Mouse (Mus musculus): Measurements from ENCODE around the gene Kdm4c. TPM values are rescaled to one million over a fixed set of nuclear protein-coding genes. Genes with fewer than 3 reads are reported as not detected.
"Not testable (repeated sequence)": the region's sequence is repeated elsewhere in the genome, so short reads cannot be mapped to it uniquely, and the experiment has no call there.

Kdm4c gene
- polyA plus RNA-seq, 1 experiment from 2014 or later, result 6.0 TPM

DNA sequence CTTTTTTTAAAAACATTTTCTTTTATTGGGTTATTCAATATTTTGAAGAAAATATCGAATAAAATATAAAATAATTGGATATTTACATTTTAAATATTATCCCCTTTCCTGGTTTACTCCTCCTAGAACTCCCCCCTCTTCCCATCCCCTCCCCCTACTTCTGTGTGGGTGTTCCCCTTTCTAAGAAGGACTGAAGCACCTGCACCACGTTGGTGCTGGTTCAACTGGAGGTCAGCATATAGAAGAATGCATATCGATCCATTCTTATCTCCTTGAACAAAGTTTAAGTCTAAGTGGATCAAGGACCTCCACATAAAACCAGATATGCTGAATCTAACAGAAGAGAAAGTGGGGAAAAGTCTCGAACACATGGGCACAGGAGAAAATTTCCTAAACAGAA lies 144.3 kb downstream of the Kdm4c start:
- no peak overlapping the region for H3K4me2 ChIP-seq (ENCODE audit: low read depth, low read length)
- no peaks in the 10 kb centered on the region for H3K4me1 ChIP-seq (ENCODE audit: control insufficient read depth, low read depth, low read length)
- no peak overlapping the region for H3K27ac ChIP-seq (ENCODE audit: low read length)
- ATAC-seq (ENCODE audit: low read depth), result no peak
- H3K4me3 ChIP-seq (ENCODE audit: low read depth, low read length), result no peak overlapping the region
- 57% methylated on average over 4 of the region's 4 CpGs for WGBS (ENCODE audit: insufficient replicate concordance)
- H3K36me3 ChIP-seq (ENCODE audit: control insufficient read depth, insufficient read depth), result no peaks in the 10 kb centered on the region
- H3K27me3 ChIP-seq (ENCODE audit: control insufficient read depth, insufficient read depth, low read depth, low read length), result no peaks in the 10 kb centered on the region
- no peak overlapping the region for H3K9ac ChIP-seq (ENCODE audit: low read depth, low read length)
- no peaks in the 10 kb centered on the region for H3K9me3 ChIP-seq (replicated peaks; ENCODE audit: control insufficient read depth, low read length)

DNA sequence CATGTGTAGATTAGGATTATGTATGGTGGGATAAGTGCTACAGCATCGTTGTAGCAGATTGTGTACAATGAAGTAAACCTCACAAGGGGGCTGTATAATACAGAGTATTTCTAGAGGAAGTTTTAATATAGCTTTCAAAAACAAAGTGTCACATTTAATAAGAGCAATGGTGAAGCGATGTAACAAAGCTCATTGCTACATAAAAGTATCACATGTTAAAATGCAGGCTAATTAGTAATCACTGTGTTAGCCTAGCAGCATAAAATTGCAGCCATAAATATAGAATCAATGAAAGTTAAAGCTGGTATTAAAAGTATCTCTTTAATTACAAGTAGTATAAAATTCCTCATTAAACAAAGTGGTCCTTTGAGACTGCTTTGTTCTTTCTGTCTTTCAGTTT lies 150.9 kb downstream of the Kdm4c start:
- Histone ChIP-seq H3K9me3 (replicated peaks; ENCODE audit: control insufficient read depth, low read length) (no peaks in the 10 kb centered on the region), H3K4me2 (ENCODE audit: low read depth, low read length) (no peak overlapping the region), H3K9ac (ENCODE audit: low read depth, low read length) (no peak overlapping the region), H3K36me3 (ENCODE audit: control insufficient read depth, insufficient read depth) (peaks cover 6% of the 10 kb centered on the region), H3K27ac (ENCODE audit: low read length) (no peak overlapping the region), H3K4me1 (ENCODE audit: control insufficient read depth, low read depth, low read length) (no peaks in the 10 kb centered on the region), H3K27me3 (ENCODE audit: control insufficient read depth, insufficient read depth, low read depth, low read length) (no peaks in the 10 kb centered on the region), H3K4me3 (ENCODE audit: low read depth, low read length) (no peak overlapping the region)
- no peak for ATAC-seq (ENCODE audit: low read depth)
- WGBS (ENCODE audit: insufficient replicate concordance), result 71% methylated on average over 2 of the region's 2 CpGs

DNA sequence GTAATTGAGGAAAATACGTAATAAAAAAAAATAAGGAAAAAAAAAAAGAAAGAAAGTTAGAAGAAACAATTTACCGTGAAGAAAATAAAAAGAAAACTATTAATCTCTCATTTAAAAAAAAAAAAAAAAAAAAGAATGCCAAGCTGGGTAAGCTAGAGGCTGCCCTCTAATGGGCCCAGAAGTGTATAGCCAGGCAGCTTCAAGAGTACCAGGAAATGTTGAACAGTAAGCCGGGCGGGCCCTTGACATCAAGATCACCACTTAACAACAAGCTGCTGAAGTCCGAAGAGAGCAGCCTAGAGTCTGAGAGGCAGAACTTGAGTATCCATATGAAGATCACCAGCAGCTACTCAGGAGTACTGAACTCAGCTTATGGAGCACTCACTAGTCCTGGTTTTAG lies 154.3 kb downstream of the Kdm4c start:
- Histone ChIP-seq H3K27ac (ENCODE audit: low read length) (no peak overlapping the region), H3K4me1 (ENCODE audit: control insufficient read depth, low read depth, low read length) (no peaks in the 10 kb centered on the region), H3K4me2 (ENCODE audit: low read depth, low read length) (no peak overlapping the region), H3K27me3 (ENCODE audit: control insufficient read depth, insufficient read depth, low read depth, low read length) (no peaks in the 10 kb centered on the region), H3K4me3 (ENCODE audit: low read depth, low read length) (no peak overlapping the region), H3K36me3 (ENCODE audit: control insufficient read depth, insufficient read depth) (peaks cover 6% of the 10 kb centered on the region), H3K9ac (ENCODE audit: low read depth, low read length) (no peak overlapping the region), H3K9me3 (replicated peaks; ENCODE audit: control insufficient read depth, low read length) (no peaks in the 10 kb centered on the region)
- 79% methylated on average over 5 of the region's 5 CpGs for WGBS (ENCODE audit: insufficient replicate concordance)
- no peak for ATAC-seq (ENCODE audit: low read depth)

DNA sequence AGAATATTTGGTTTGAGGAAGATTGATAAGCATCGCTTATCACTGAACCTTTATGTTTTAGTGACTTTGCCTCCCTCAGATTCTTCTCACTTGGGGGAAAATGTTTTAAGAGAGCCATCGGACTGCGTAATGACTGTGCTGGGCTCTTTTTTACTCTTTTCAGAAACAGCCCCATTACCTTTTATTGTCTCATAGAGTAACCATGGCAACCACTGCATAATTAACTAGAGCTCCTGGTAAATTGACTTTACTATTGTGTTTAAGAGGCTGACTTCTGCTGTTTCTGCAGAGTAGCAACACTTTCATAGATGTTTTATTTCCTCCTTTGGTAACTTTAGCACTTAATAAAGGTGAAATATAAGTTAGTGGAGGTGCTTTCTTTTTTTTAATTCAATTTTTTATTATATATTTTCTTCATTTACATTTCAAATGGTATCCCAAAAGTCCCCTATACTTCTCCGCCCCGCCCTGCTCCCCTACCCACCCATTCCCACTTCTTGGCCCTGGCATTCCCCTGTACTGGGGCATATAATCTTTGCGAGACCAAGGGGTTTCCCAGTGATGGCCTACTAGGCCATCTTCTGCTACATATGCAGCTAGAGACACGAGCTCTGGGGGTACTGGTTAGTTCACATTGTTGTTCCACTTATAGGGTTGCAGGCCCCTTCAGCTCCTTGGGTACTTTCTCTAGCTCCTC lies 159.5 kb downstream of the Kdm4c start:
- not testable (repeated sequence) for H3K4me3 ChIP-seq (ENCODE audit: low read depth, low read length); H3K4me1 ChIP-seq (ENCODE audit: control insufficient read depth, low read depth, low read length); H3K9me3 ChIP-seq (replicated peaks; ENCODE audit: control insufficient read depth, low read length); H3K9ac ChIP-seq (ENCODE audit: low read depth, low read length); ATAC-seq (ENCODE audit: low read depth); H3K4me2 ChIP-seq (ENCODE audit: low read depth, low read length); H3K27me3 ChIP-seq (ENCODE audit: control insufficient read depth, insufficient read depth, low read depth, low read length); H3K27ac ChIP-seq (ENCODE audit: low read length)
- peaks cover 20% of the 10 kb centered on the region for H3K36me3 ChIP-seq (ENCODE audit: control insufficient read depth, insufficient read depth)
- 86% methylated on average over 7 of the region's 7 CpGs for WGBS (ENCODE audit: insufficient replicate concordance)

DNA sequence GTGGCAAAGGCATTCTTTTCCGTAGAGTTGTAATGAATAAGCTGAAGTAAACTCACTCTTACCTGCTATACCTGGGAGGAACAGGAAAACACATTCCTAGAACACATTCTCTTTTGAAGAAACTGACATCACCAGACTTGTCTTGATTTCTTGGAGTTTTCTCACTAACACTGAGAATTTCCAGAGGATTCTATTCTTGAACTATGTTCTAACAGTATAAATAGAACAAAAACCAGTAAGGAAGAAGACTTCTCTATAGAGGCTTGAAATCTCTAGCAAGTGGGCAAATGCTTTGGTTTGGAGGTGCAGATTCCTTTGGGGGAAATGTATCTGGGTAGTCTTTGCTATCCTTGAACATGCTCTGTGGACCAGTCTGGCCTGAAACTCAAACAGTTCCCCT lies 166.4 kb downstream of the Kdm4c start:
- no peaks in the 10 kb centered on the region for H3K27me3 ChIP-seq (ENCODE audit: control insufficient read depth, insufficient read depth, low read depth, low read length)
- no peaks in the 10 kb centered on the region for H3K4me1 ChIP-seq (ENCODE audit: control insufficient read depth, low read depth, low read length)
- H3K9me3 ChIP-seq (replicated peaks; ENCODE audit: control insufficient read depth, low read length), result no peaks in the 10 kb centered on the region
- 65% methylated on average over 1 of the region's 1 CpGs for WGBS (ENCODE audit: insufficient replicate concordance)
- H3K27ac ChIP-seq (ENCODE audit: low read length), result no peak overlapping the region
- no peak overlapping the region for H3K9ac ChIP-seq (ENCODE audit: low read depth, low read length)
- H3K36me3 ChIP-seq (ENCODE audit: control insufficient read depth, insufficient read depth), result peaks cover 16% of the 10 kb centered on the region
- no peak overlapping the region for H3K4me3 ChIP-seq (ENCODE audit: low read depth, low read length)
- no peak overlapping the region for H3K4me2 ChIP-seq (ENCODE audit: low read depth, low read length)
- no peak for ATAC-seq (ENCODE audit: low read depth)

DNA sequence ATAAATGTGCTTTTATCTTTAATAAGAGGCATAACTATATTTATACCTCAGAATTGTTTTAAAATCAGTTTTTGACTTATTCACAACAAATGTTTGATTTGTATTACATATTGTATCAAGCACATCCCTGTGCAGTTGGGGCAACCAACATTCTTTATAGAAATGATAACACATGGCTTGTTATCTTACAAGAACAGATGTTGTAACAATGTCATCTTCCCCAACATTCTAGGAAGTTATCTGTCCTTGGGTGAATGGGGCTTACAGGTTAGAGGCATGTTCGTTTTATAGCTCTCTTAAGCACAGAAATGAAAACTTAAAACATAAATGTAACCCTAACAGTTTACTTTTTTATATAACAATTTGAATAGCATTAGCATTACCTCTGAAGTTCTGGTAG lies 177.5 kb downstream of the Kdm4c start:
- H3K27me3 ChIP-seq (ENCODE audit: control insufficient read depth, insufficient read depth, low read depth, low read length), result no peaks in the 10 kb centered on the region
- no peak overlapping the region for H3K4me2 ChIP-seq (ENCODE audit: low read depth, low read length)
- no peak overlapping the region for H3K9ac ChIP-seq (ENCODE audit: low read depth, low read length)
- H3K36me3 ChIP-seq (ENCODE audit: control insufficient read depth, insufficient read depth), result no peaks in the 10 kb centered on the region
- H3K4me1 ChIP-seq (ENCODE audit: control insufficient read depth, low read depth, low read length), result no peaks in the 10 kb centered on the region
- ATAC-seq (ENCODE audit: low read depth), result 0 out of 2 replicates have a peak, but pooled peaks have one; percentile 58
- H3K27ac ChIP-seq (ENCODE audit: low read length), result no peak overlapping the region
- 25% methylated on average over 1 of the region's 1 CpGs for WGBS (ENCODE audit: insufficient replicate concordance)
- no peak overlapping the region for H3K4me3 ChIP-seq (ENCODE audit: low read depth, low read length)
- H3K9me3 ChIP-seq (replicated peaks; ENCODE audit: control insufficient read depth, low read length), result no peaks in the 10 kb centered on the region

Other genes starting within 250 kb of the Kdm4c start
- 0.05 and 0.07 TPM in 2 replicates for gene Frmd3, start 229.1 kb upstream of the Kdm4c start, polyA plus RNA-seq (2015; fragmentation: Nextera tagmentation; extraction: Ambion mirVana)